Mouse (Mus musculus) spleen, postnatal 36 days (tissue): Measurements from ENCODE around the gene Eva1c.

Source experiments
- DNase-seq, 2 experiments: peaks; one replicate each; pipeline ENCODE4 v3.0.0; 2022; ENCODE audit warnings: low spot score in 2 of 2, mixed read lengths in 1 of 2

Eva1c gene

GRCm38 (mm10) chr16:90916040-90916481 lies 89.5 kb downstream of the Eva1c start:
- no peak for DNase-seq

- DNase-seq, result no peak
Measured at GRCm38 (mm10) chr16:90917156-90917555, 90.6 kb downstream of the Eva1c start.

GRCm38 (mm10) chr16:90921471-90922159 lies 95.1 kb downstream of the Eva1c start:
- no peak for DNase-seq

- DNase-seq, result no peak
Measured at GRCm38 (mm10) chr16:90924606-90925370, 98.3 kb downstream of the Eva1c start.

- peak in 1 of 2 experiments; percentile 16 for DNase-seq
Measured at GRCm38 (mm10) chr16:90925461-90925860, 98.9 kb downstream of the Eva1c start.

- DNase-seq, result no peak
Measured at GRCm38 (mm10) chr16:90927446-90927845, 100.9 kb downstream of the Eva1c start.

- DNase-seq, result no peak
Measured at GRCm38 (mm10) chr16:90933534-90934176, 107.1 kb downstream of the Eva1c start.

- peak in 1 of 2 experiments; percentile 14 for DNase-seq
Measured at GRCm38 (mm10) chr16:90934193-90934686, 107.7 kb downstream of the Eva1c start.

GRCm38 (mm10) chr16:90934687-90935328 lies 108.3 kb downstream of the Eva1c start, which contains the start of gene Cfap298:
Gene Cfap298 (minus strand): TSS chr16:90935114.
- peak; percentile 88 to 90 for DNase-seq

GRCm38 (mm10) chr16:90941246-90941645 lies 114.7 kb downstream of the Eva1c start:
- DNase-seq, result no peak

- DNase-seq, result no peak
Measured at GRCm38 (mm10) chr16:90946977-90947376, 120.5 kb downstream of the Eva1c start.

GRCm38 (mm10) chr16:90950354-90950963 lies 123.9 kb downstream of the Eva1c start:
- no peak for DNase-seq

GRCm38 (mm10) chr16:90953147-90953546 lies 126.6 kb downstream of the Eva1c start:
- no peak for DNase-seq

- DNase-seq, result no peak
Measured at GRCm38 (mm10) chr16:90953770-90954169, 127.3 kb downstream of the Eva1c start.
